Mouse (Mus musculus) myocyte (in vitro differentiated cells): ENCODE data around the gene Klk11. TPM values are rescaled to one million over a fixed set of nuclear protein-coding genes. Genes with fewer than 3 reads are reported as not detected.
A peak's percentile ranks its signal among the peaks of the same experiment; 100 is the strongest.

Source experiments
- H3K27me3 ChIP-seq: one replicate; pipeline ENCODE4 v1.6.1; 2011; ENCODE audit not compliant: control insufficient read depth, insufficient read depth, insufficient read length
- H3K36me3 ChIP-seq: one replicate; pipeline ENCODE4 v1.6.1; 2011; ENCODE audit not compliant: control insufficient read depth, insufficient read depth
- H3K4me2 ChIP-seq: one replicate; pipeline ENCODE4 v1.6.1; 2011; ENCODE audit warnings: low read depth, control low read depth
- H3K4me3 ChIP-seq: one replicate; pipeline ENCODE4 v1.5.1; 2011; ENCODE audit warnings: mild to moderate bottlenecking, control low read depth, moderate library complexity
- H3K79me2 ChIP-seq: one replicate; pipeline ENCODE4 v1.6.1; 2011; ENCODE audit not compliant: control insufficient read depth, insufficient read depth
- H3ac ChIP-seq: one replicate; pipeline ENCODE4 v1.6.1; 2011; ENCODE audit not compliant: control insufficient read depth, insufficient read length
- CEBPB ChIP-seq: IDR thresholded peaks from 2 replicates; pipeline ENCODE4 v1.6.1; 2011; ENCODE audit warnings: mild to moderate bottlenecking, moderate library complexity; ENCODE audit not compliant: poor library complexity, insufficient read depth, severe bottlenecking
- E2F4 ChIP-seq: IDR thresholded peaks from one replicate; pipeline ENCODE4 v1.6.1; 2011; ENCODE audit warnings: mild to moderate bottlenecking, control low read depth, moderate library complexity; ENCODE audit not compliant: insufficient read depth
- MAX ChIP-seq: IDR thresholded peaks from one replicate; pipeline ENCODE4 v1.6.1; 2011; ENCODE audit warnings: low read depth, mild to moderate bottlenecking, control low read depth
- MYOD1 ChIP-seq, 3 experiments: IDR thresholded peaks; one replicate each; pipeline ENCODE4 v1.6.1; 2011; ENCODE audit warnings: control low read depth in 2 of 3, low read depth in 2 of 3, mild to moderate bottlenecking in 2 of 3, moderate library complexity in 1 of 3; ENCODE audit not compliant: insufficient read length in 2 of 3, control insufficient read depth in 1 of 3
- MYOG ChIP-seq, 3 experiments: IDR thresholded peaks; one replicate each; pipeline ENCODE4 v1.6.1; 2011; ENCODE audit warnings: control low read depth in 2 of 3, low read depth in 2 of 3, mild to moderate bottlenecking in 2 of 3; ENCODE audit not compliant: insufficient read length in 2 of 3, control insufficient read depth in 1 of 3, insufficient read depth in 1 of 3
- POLR2A ChIP-seq: IDR thresholded peaks from one replicate; pipeline ENCODE4 v1.6.1; 2011; ENCODE audit warnings: low read depth, mild to moderate bottlenecking, control low read depth, moderate library complexity; ENCODE audit not compliant: insufficient read length
- POLR2AphosphoS2 ChIP-seq: IDR thresholded peaks from one replicate; pipeline ENCODE4 v1.6.1; 2011; ENCODE audit warnings: low read depth, control low read depth; ENCODE audit not compliant: insufficient read length
- REST ChIP-seq: IDR thresholded peaks from one replicate; pipeline ENCODE4 v1.6.1; 2011; ENCODE audit warnings: mild to moderate bottlenecking, control low read depth, moderate library complexity; ENCODE audit not compliant: insufficient read depth, insufficient read length
- SRF ChIP-seq: IDR thresholded peaks from one replicate; pipeline ENCODE4 v1.6.1; 2011; ENCODE audit warnings: low read depth; ENCODE audit not compliant: control insufficient read depth, insufficient read length
- TCF12 ChIP-seq: IDR thresholded peaks from one replicate; pipeline ENCODE4 v1.6.1; 2011; ENCODE audit warnings: mild to moderate bottlenecking, control low read depth; ENCODE audit not compliant: poor library complexity, insufficient read depth, severe bottlenecking
- TCF3 ChIP-seq: IDR thresholded peaks from one replicate; pipeline ENCODE4 v1.6.1; 2011; ENCODE audit warnings: low read depth, control low read depth; ENCODE audit not compliant: insufficient read length
- USF1 ChIP-seq: IDR thresholded peaks from one replicate; pipeline ENCODE4 v1.6.1; 2011; ENCODE audit warnings: low read depth, mild to moderate bottlenecking, control low read depth, moderate library complexity
- polyA plus RNA-seq: library from polyadenylated mRNA; unstranded; fragments of >200 nt; fragmentation: generic; extraction: Trizol; gene quantifications from one replicate; pipeline ENCODE4 v1.2.1, GENCODE M21; 2012; ENCODE audit warnings: missing spikeins

Gene Klk11
- polyA plus RNA-seq, 1 experiment = 0.56 TPM

DNA sequence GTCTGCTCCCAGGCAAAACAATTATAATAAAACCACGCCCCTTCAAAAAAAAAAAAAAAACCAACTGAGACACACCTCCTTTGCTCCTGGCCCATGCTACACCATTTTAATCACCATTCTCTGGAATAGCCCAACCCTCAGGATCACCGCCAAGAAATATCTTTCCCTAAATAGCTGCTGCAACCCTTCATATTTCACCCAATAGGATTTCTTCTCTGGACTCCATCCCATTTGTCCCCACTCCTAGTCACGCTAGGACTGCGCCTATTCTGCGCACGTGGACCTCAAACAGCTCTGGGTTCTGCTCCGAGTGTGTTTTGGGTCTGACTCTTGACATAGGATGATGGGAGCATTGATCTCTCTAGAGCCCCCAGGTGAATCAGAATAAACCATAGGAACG lies 22.0 kb downstream of the Klk11 start:
- no peak overlapping the region for H3K4me2 ChIP-seq
- H3K36me3 ChIP-seq = no peaks in the 10 kb centered on the region
- no peaks in the 10 kb centered on the region for H3K79me2 ChIP-seq
- H3K27me3 ChIP-seq = no peaks in the 10 kb centered on the region
- H3K4me3 ChIP-seq = no peak overlapping the region
- no peak overlapping the region for H3ac ChIP-seq
- TF ChIP-seq MAX = no peak

DNA sequence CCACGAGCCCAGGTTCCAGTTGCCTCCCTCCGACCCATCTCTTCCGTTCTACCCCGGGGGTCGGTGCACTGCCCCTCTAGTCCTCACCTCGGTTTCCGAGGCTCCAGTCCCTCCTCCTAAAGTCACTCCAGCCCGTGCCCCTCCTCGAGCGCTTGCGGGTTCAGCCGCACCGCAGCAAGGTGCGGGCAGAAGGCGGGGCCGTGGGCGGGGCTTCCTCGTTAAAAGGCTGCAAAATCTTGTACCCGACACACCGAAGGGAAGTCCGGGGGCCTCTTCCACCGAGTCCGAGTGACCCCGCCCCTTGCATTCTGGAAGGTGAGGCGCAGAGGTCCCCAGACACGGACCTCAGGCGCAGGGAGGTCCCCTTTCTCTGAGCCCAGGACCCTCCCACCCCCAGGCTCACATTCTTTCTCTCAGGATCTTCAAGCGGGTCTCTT lies 22.9 kb downstream of the Klk11 start, which contains the start of gene Klk8:
TSS of gene Klk8 (plus strand) at position 245 of the 437 bp plus-strand sequence.
- H3ac ChIP-seq = no peak within 1 kb of the TSS
- no peaks in the 10 kb centered on the region for H3K27me3 ChIP-seq
- H3K36me3 ChIP-seq = no peaks in the 10 kb centered on the region
- no peaks in the 10 kb centered on the region for H3K79me2 ChIP-seq
- peak within 1 kb of the TSS; percentile 52 for H3K4me2 ChIP-seq
- H3K4me3 ChIP-seq = no peak within 1 kb of the TSS
- TF ChIP-seq MAX (no peak), TCF3 (no peak), MYOD1 (IDR thresholded peaks at IDR 0.05; ENCODE audit: control insufficient read depth in 1 of 3, insufficient read length in 2 of 3, low read depth in 2 of 3) (no peak), USF1 (no peak), E2F4 (no peak), POLR2A (no peak), MYOG (IDR thresholded peaks at IDR 0.05; ENCODE audit: control insufficient read depth in 1 of 3, insufficient read depth in 1 of 3, insufficient read length in 2 of 3, low read depth in 2 of 3) (no peak), REST (no peak)

DNA sequence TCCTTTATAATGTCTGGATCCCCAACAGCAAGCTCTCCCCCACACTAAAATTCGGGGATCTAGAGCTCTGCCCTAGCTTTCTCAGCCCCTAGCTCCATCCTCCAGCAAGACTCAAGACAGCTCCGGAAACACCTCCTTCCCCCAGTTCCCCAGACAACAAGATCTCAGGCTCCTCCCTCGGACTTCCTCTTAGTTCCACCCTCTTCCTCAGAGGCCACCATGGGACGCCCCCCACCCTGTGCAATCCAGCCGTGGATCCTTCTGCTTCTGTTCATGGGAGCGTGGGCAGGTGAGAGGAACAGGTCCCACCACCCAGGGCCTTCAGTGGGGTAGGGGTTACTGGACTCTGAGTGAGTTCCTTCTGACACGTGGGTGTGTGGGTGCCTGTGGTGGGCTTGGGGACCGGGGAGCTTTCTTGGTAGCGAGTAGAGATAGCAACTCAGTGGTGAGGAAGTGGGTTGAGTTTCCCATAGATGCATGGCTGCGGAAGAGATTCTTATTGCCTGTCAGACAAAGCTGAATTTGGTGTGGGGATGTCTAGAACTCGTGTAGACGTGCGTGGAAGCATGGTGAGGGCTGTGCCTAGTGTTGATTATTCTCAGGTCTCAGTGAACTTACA lies 23.5 kb downstream of the Klk11 start:
- H3ac ChIP-seq = no peak overlapping the region
- no peaks in the 10 kb centered on the region for H3K79me2 ChIP-seq
- no peaks in the 10 kb centered on the region for H3K36me3 ChIP-seq
- no peaks in the 10 kb centered on the region for H3K27me3 ChIP-seq
- no peak overlapping the region for H3K4me2 ChIP-seq
- TF ChIP-seq MAX (no peak), CEBPB (no peak), TCF12 (no peak), USF1 (no peak), MYOD1 (IDR thresholded peaks at IDR 0.05; ENCODE audit: control insufficient read depth in 1 of 3, insufficient read length in 2 of 3, low read depth in 2 of 3) (no peak), SRF (no peak), TCF3 (no peak), POLR2A (no peak), POLR2AphosphoS2 (no peak), MYOG (IDR thresholded peaks at IDR 0.05; ENCODE audit: control insufficient read depth in 1 of 3, insufficient read depth in 1 of 3, insufficient read length in 2 of 3, low read depth in 2 of 3) (no peak), REST (no peak), E2F4 (no peak)
- H3K4me3 ChIP-seq = no peak overlapping the region

DNA sequence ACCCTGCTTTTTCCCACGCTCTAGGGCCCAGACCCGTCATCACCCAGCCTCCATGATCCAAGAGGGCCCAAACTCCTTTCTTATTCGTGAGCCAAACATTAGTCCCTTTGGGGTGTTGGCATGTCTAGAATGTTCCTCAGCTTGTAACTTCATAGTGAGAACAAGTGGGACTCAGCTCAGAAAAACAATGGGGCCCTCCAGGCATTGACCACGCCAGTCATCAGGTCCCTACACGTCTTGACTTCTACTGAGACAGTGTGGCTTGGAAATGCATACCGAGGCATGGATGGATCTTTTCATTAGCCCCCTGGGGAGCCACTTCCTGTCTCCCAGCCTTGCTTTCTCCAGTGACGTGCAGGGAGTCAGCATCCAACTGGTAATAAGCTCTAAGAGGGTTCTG lies 25.5 kb downstream of the Klk11 start:
- Histone ChIP-seq H3K4me3 (no peak overlapping the region), H3K27me3 (no peaks in the 10 kb centered on the region), H3ac (no peak overlapping the region), H3K36me3 (no peaks in the 10 kb centered on the region), H3K4me2 (no peak overlapping the region), H3K79me2 (no peaks in the 10 kb centered on the region)
- TF ChIP-seq USF1 = no peak
- TF ChIP-seq E2F4 = no peak
- TF ChIP-seq MAX = no peak
- no peak for TF ChIP-seq REST
- TF ChIP-seq TCF3 = no peak
- no peak for TF ChIP-seq POLR2A
- TF ChIP-seq SRF = no peak
- no peak for TF ChIP-seq MYOG (IDR thresholded peaks at IDR 0.05; ENCODE audit: control insufficient read depth in 1 of 3, insufficient read depth in 1 of 3, insufficient read length in 2 of 3, low read depth in 2 of 3)
- no peak for TF ChIP-seq CEBPB
- TF ChIP-seq TCF12 = no peak
- TF ChIP-seq MYOD1 (IDR thresholded peaks at IDR 0.05; ENCODE audit: control insufficient read depth in 1 of 3, insufficient read length in 2 of 3, low read depth in 2 of 3) = no peak
- no peak for TF ChIP-seq POLR2AphosphoS2

DNA sequence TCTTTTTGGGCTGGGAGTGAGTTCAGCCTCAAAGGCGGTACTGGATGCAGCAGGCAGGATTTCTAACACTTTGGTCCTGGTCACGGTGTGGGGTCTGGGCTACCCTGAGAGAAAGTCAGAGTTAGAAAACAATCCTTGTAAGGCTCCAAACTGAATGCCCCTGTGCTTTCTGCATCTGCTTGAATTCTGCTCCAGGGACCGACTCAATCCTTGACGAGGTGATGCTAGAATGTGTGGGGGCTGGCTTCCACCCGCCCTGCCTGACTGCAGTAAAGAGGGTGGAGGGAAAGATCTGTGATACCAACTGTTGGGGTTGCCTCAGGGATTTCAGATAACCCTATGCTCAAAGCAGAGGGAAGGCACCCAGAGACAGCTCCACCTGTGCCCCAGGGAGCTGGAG lies 36.6 kb downstream of the Klk11 start, which contains the start of gene Klk7:
TSS of gene Klk7 (plus strand) at position 301 of the 400 bp plus-strand sequence.
- no peaks in the 10 kb centered on the region for H3K27me3 ChIP-seq
- no peak within 1 kb of the TSS for H3ac ChIP-seq
- H3K79me2 ChIP-seq = no peaks in the 10 kb centered on the region
- no peak within 1 kb of the TSS for H3K4me2 ChIP-seq
- no peak within 1 kb of the TSS for H3K4me3 ChIP-seq
- no peak for TF ChIP-seq CEBPB
- no peak for TF ChIP-seq USF1
- TF ChIP-seq REST = no peak
- TF ChIP-seq POLR2A = no peak
- TF ChIP-seq TCF3 = no peak
- TF ChIP-seq MAX = no peak
- no peak for TF ChIP-seq MYOD1 (IDR thresholded peaks at IDR 0.05; ENCODE audit: control insufficient read depth in 1 of 3, insufficient read length in 2 of 3, low read depth in 2 of 3)
- TF ChIP-seq E2F4 = no peak
- H3K36me3 ChIP-seq = no peaks in the 10 kb centered on the region
